Mouse (Mus musculus): ENCODE results near the gene Il22ra2.

GRCm38 (mm10) chr10:19657426-19657825, 35.6 kb downstream of the Il22ra2 start:
- TF ChIP-seq CTCF (conservative IDR thresholded peaks at IDR 0.05; ENCODE audit: insufficient read depth, insufficient read length, low read depth, low read length) (no peak), POLR2A (IDR thresholded peaks at IDR 0.05; ENCODE audit: low read depth, low read length) (no peak)

All from kidney, adult 2 months (tissue).